Mouse (Mus musculus) limb, embryonic 11.5 days (tissue): ENCODE results near the gene Rbbp6. TPM values are rescaled to one million over a fixed set of nuclear protein-coding genes. Genes with fewer than 3 reads are reported as not detected.

Experiments
- ATAC-seq: fragments of 200-750 bp; cut with Nextera tagmentation; 2 replicates; pipeline ENCODE4 v1.8.0; 2017; ENCODE audit warnings: low read depth; ENCODE audit not compliant: insufficient number of reproducible peaks, low FRiP score, low TSS enrichment
- DNase-seq: peaks from one replicate; pipeline ENCODE4 v3.0.0-alpha.2; 2015; ENCODE audit warnings: low spot score
- H3K27ac ChIP-seq: fragments of 300-500 bp; sonication (generic); replicated peaks from 2 replicates; pipeline ENCODE4 v1.5.1; 2014; ENCODE audit warnings: low read depth, mild to moderate bottlenecking, low read length
- H3K27me3 ChIP-seq: fragments of 300-500 bp; sonication (generic); 2 replicates; pipeline ENCODE4 v1.6.1; 2014; ENCODE audit warnings: mild to moderate bottlenecking, low read length, mixed read lengths; ENCODE audit not compliant: control insufficient read depth, insufficient read depth
- H3K36me3 ChIP-seq: fragments of 300-500 bp; sonication (generic); 2 replicates; pipeline ENCODE4 v1.6.1; 2014; ENCODE audit warnings: mild to moderate bottlenecking, low read length, moderate library complexity, mixed read lengths; ENCODE audit not compliant: control insufficient read depth, insufficient read depth
- H3K4me1 ChIP-seq: fragments of 300-500 bp; sonication (generic); 2 replicates; pipeline ENCODE4 v1.6.1; 2014; ENCODE audit warnings: low read length, mixed read lengths; ENCODE audit not compliant: control insufficient read depth, insufficient read depth
- H3K4me2 ChIP-seq: fragments of 300-500 bp; sonication (generic); 2 replicates; pipeline ENCODE4 v1.6.1; 2014; ENCODE audit warnings: low read depth, mild to moderate bottlenecking, moderate library complexity; ENCODE audit not compliant: severe bottlenecking
- H3K4me3 ChIP-seq: fragments of 300-500 bp; sonication (generic); 2 replicates; pipeline ENCODE4 v1.5.1; 2014; ENCODE audit warnings: low read depth, low read length
- H3K9ac ChIP-seq: fragments of 300-500 bp; sonication (generic); 2 replicates; pipeline ENCODE4 v1.6.1; 2014; ENCODE audit warnings: mild to moderate bottlenecking, low read length
- H3K9me3 ChIP-seq: fragments of 300-500 bp; sonication (generic); 2 replicates; pipeline ENCODE4 v1.6.1; 2016; ENCODE audit warnings: low read length; ENCODE audit not compliant: control insufficient read depth
- WGBS: fragments of 180-500 bp; shearing (Covaris S2); extraction: QIAGEN DNeasy Blood & Tissue Kit; methylation state at CpG from one replicate; pipeline ENCODE4 v1.1.7; 2014; 5-methylcytosine and 5-hydroxymethylcytosine counted together
- polyA plus RNA-seq: library from polyadenylated mRNA; unstranded; fragments of >200 nt; fragmentation: Nextera tagmentation; extraction: Ambion mirVana; gene quantifications from 2 replicates; pipeline ENCODE4 v1.2.1, GENCODE M21; 2014

The Rbbp6 gene
- polyA plus RNA-seq, 1 experiment from 2014 or later: 37.8 TPM

- ATAC-seq (no peak), DNase-seq (no peak)
- H3K9me3 ChIP-seq: no peaks in the 10 kb centered on the region
- no peak overlapping the region for H3K27ac ChIP-seq
- H3K4me3 ChIP-seq: no peak overlapping the region
- WGBS: 81% methylated on average over 5 of the region's 5 CpGs
- H3K36me3 ChIP-seq: no peaks in the 10 kb centered on the region
- no peaks in the 10 kb centered on the region for H3K4me1 ChIP-seq
- H3K9ac ChIP-seq: no peak overlapping the region
- H3K27me3 ChIP-seq: no peaks in the 10 kb centered on the region
- no peak overlapping the region for H3K4me2 ChIP-seq
These were observed 48.0 kb downstream of the Rbbp6 start for GRCm38 (mm10) chr7:123013466-123013865.

GRCm38 (mm10) chr7:123014729-123015128 is 49.2 kb downstream of the Rbbp6 start:
- Histone ChIP-seq H3K4me2 (no peak overlapping the region), H3K9me3 (no peaks in the 10 kb centered on the region), H3K4me3 (no peak overlapping the region), H3K27ac (no peak overlapping the region), H3K4me1 (no peaks in the 10 kb centered on the region), H3K27me3 (no peaks in the 10 kb centered on the region), H3K36me3 (no peaks in the 10 kb centered on the region), H3K9ac (no peak overlapping the region)
- ATAC-seq: no peak
- no peak for DNase-seq
- WGBS: 83% methylated on average over 7 of the region's 7 CpGs

GRCm38 (mm10) chr7:123017627-123018026 is 52.1 kb downstream of the Rbbp6 start:
- Histone ChIP-seq H3K9ac (no peak overlapping the region), H3K4me2 (no peak overlapping the region), H3K4me1 (no peaks in the 10 kb centered on the region), H3K4me3 (no peak overlapping the region), H3K9me3 (no peaks in the 10 kb centered on the region), H3K36me3 (no peaks in the 10 kb centered on the region), H3K27me3 (no peaks in the 10 kb centered on the region), H3K27ac (no peak overlapping the region)
- ATAC-seq (no peak), DNase-seq (peak; percentile 77)
- WGBS: 36% methylated on average over 3 of the region's 3 CpGs

GRCm38 (mm10) chr7:123025123-123025522 is 59.6 kb downstream of the Rbbp6 start:
- Histone ChIP-seq H3K9me3 (no peaks in the 10 kb centered on the region), H3K36me3 (no peaks in the 10 kb centered on the region)
- WGBS: 76% methylated on average over 9 of the region's 9 CpGs

GRCm38 (mm10) chr7:123030295-123030694 is 64.8 kb downstream of the Rbbp6 start:
- 21% methylated on average over 13 of the region's 13 CpGs for WGBS
- Histone ChIP-seq H3K9me3 (no peaks in the 10 kb centered on the region), H3K4me3 (peak overlapping the region; percentile 31; the same call in 1 of the 2 replicates), H3K36me3 (no peaks in the 10 kb centered on the region), H3K9ac (peak overlapping the region; percentile 52), H3K4me1 (0 out of 2 replicates have a peak, but pooled peaks cover 8% of the 10 kb centered on the region), H3K27me3 (no peaks in the 10 kb centered on the region), H3K27ac (no peak overlapping the region), H3K4me2 (peak overlapping the region; percentile 72)
- 0 out of 2 replicates have a peak, but pooled peaks have one; percentile 31 for ATAC-seq
- no peak for DNase-seq

More at GRCm38 (mm10) chr7:123025123-123025522, 59.6 kb downstream of the Rbbp6 start:
- ATAC-seq: no peak
- H3K4me3 ChIP-seq: no peak overlapping the region
- DNase-seq: no peak
- H3K4me2 ChIP-seq: no peak overlapping the region
- no peaks in the 10 kb centered on the region for H3K4me1 ChIP-seq
- no peaks in the 10 kb centered on the region for H3K27me3 ChIP-seq
- H3K9ac ChIP-seq: no peak overlapping the region
- H3K27ac ChIP-seq: no peak overlapping the region

GRCm38 (mm10) chr7:123030709-123031181 is 65.3 kb downstream of the Rbbp6 start:
- Histone ChIP-seq H3K4me3 (peak overlapping the region; percentile 31), H3K9me3 (no peaks in the 10 kb centered on the region), H3K4me2 (peak overlapping the region; percentile 72), H3K27me3 (no peaks in the 10 kb centered on the region), H3K36me3 (no peaks in the 10 kb centered on the region), H3K27ac (no peak overlapping the region), H3K4me1 (0 out of 2 replicates have a peak, but pooled peaks cover 8% of the 10 kb centered on the region), H3K9ac (peak overlapping the region; percentile 52)
- WGBS: under 1% methylated on average over 18 of the region's 21 CpGs
- ATAC-seq: peak; percentile 57
- DNase-seq: peak; percentile 66

GRCm38 (mm10) chr7:123031211-123031743 is 65.8 kb downstream of the Rbbp6 start:
- 0 out of 2 replicates have a peak overlapping the region, but pooled peaks have one; percentile 5 for H3K9ac ChIP-seq
- H3K4me1 ChIP-seq: 0 out of 2 replicates have a peak, but pooled peaks cover 8% of the 10 kb centered on the region
- H3K4me3 ChIP-seq: peak overlapping the region; percentile 31
- ATAC-seq (peak; percentile 63), DNase-seq (no peak)
- H3K4me2 ChIP-seq: peak overlapping the region; percentile 72
- H3K36me3 ChIP-seq: no peaks in the 10 kb centered on the region
- H3K27ac ChIP-seq: no peak overlapping the region
- WGBS: 8% methylated on average over 12 of the region's 12 CpGs
- no peaks in the 10 kb centered on the region for H3K27me3 ChIP-seq
- H3K9me3 ChIP-seq: no peaks in the 10 kb centered on the region

GRCm38 (mm10) chr7:123035314-123035713 is 69.8 kb downstream of the Rbbp6 start:
- 82% methylated on average over 8 of the region's 8 CpGs for WGBS
- no peaks in the 10 kb centered on the region for H3K27me3 ChIP-seq

More at GRCm38 (mm10) chr7:123035314-123035713, 69.8 kb downstream of the Rbbp6 start:
- H3K4me2 ChIP-seq: no peak overlapping the region
- H3K9ac ChIP-seq: no peak overlapping the region
- ATAC-seq (no peak), DNase-seq (no peak)
- H3K36me3 ChIP-seq: no peaks in the 10 kb centered on the region
- no peak overlapping the region for H3K4me3 ChIP-seq
- no peaks in the 10 kb centered on the region for H3K9me3 ChIP-seq
- no peak overlapping the region for H3K27ac ChIP-seq
- H3K4me1 ChIP-seq: 0 out of 2 replicates have a peak, but pooled peaks cover 7% of the 10 kb centered on the region
